In the genomic region with DNA sequence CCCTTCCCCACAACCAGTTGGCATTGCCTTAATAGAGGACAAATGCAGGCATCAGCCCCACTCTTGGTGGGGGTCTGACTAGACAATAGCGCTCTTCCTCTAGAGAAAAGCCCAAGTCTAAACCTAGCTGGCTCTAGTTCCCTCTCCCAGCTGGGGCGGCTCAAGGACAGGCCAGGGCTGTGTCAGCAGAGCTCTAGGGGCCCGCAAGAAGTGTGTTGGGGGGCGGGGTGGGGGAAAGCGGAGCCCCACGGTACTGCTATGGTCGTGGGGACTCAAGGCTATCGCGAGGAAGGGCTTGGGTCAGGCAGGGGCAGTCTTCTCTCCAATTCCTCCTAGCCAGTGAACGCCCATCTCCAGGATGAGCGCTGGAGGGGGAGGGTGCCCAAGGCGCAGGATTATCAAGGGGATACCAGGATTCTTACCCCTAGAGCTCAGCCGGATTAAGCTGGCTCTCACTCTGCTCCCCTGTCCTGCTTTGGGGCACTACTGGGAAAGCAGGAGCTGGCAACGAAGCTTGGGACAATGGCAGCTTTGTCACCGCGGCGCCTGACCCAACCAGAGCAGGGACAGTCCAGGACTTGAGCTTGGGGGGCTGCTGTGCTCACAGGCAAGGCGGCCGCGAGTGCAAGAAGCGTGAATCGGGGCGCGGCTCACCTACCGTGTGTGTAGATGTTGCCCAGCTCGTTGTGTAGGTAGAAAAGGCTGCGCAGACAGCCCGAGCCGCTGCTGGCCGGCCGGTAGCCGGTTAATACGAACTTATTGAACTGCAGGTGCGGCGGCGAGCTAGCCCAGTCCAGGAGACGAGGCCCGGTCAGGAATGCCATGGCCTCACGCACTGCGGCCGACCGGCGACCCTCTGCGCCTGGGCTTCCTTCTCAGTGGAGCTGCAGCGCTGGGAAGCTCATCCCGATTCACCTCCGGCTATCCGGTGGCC, we compare ENCODE assay signal across 8 mouse cellular contexts. TPM values are rescaled to one million over a fixed set of nuclear protein-coding genes. Genes with fewer than 3 reads are reported as not detected.
DNase-seq lines count a peak whose midpoint lies in the region; ATAC-seq lines count a peak whose summit lies in the region.

No protein-coding gene starts in this region.

- H3K4me1 ChIP-seq in intestine, embryonic 16.5 days (ENCODE audit: control insufficient read depth, insufficient read depth, low read length), result peaks cover 22% of the 10 kb centered on the region
- peaks cover 21% of the 10 kb centered on the region for H3K4me1 ChIP-seq in stomach, embryonic 16.5 days (ENCODE audit: control insufficient read depth, insufficient read depth, low read length)

- ATAC-seq in activated CD4-positive, CD25-positive, alpha-beta regulatory T cell, adult 4 months, result peak; percentile 15
- ATAC-seq in erythroid progenitor cell, adult 5-6 weeks (replicated peaks; ENCODE audit: low FRiP score, poor library complexity, severe bottlenecking), result peak; percentile 3; the same call in 1 of the 2 replicates
- ATAC-seq in intestine, embryonic 16.5 days, result peak; percentile 21
- ATAC-seq in stomach, embryonic 16.5 days (ENCODE audit: insufficient read depth, low FRiP score), result peak; percentile 12

- peak overlapping the region; percentile 68 for H3K4me3 ChIP-seq in intestine, embryonic 16.5 days (ENCODE audit: low read length)
- H3K4me3 ChIP-seq in macrophage (ENCODE audit: inconsistent target), result peak overlapping the region; percentile 26
- H3K4me3 ChIP-seq in stomach, embryonic 16.5 days (replicated peaks; ENCODE audit: low read length), result peak overlapping the region; percentile 77

- H3K36me3 ChIP-seq in intestine, embryonic 16.5 days (ENCODE audit: control insufficient read depth, insufficient read depth, low read length), result no peaks in the 10 kb centered on the region; the same call in 1 of the 2 replicates
- H3K36me3 ChIP-seq in macrophage (ENCODE audit: inconsistent target), result no peaks in the 10 kb centered on the region
- no peaks in the 10 kb centered on the region for H3K36me3 ChIP-seq in stomach, embryonic 16.5 days (ENCODE audit: control insufficient read depth, insufficient read depth, low read length)

- H3K4me2 ChIP-seq in intestine, embryonic 16.5 days (ENCODE audit: low read depth, low read length), result peak overlapping the region; percentile 97
- H3K4me2 ChIP-seq in stomach, embryonic 16.5 days (ENCODE audit: low read depth, low read length), result peak overlapping the region; percentile 97

- no peaks in the 10 kb centered on the region for H3K79me2 ChIP-seq in macrophage (ENCODE audit: inconsistent target)

- no peaks in the 10 kb centered on the region for H3K9me3 ChIP-seq in intestine, embryonic 16.5 days (ENCODE audit: control insufficient read depth, low read length)
- no peaks in the 10 kb centered on the region for H3K9me3 ChIP-seq in stomach, embryonic 16.5 days (replicated peaks; ENCODE audit: control insufficient read depth, low read length)

- peak overlapping the region; percentile 76 for H3K9ac ChIP-seq in intestine, embryonic 16.5 days (ENCODE audit: low read depth, low read length)
- H3K9ac ChIP-seq in stomach, embryonic 16.5 days (ENCODE audit: low read length), result peak overlapping the region; percentile 86

- 2% methylated on average over 48 of the region's 48 CpGs for WGBS in intestine, embryonic 16.5 days
- WGBS in macrophage (ENCODE audit: missing documents), result 7% methylated on average over 45 of the region's 48 CpGs
- WGBS in stomach, embryonic 16.5 days, result 2% methylated on average over 48 of the region's 48 CpGs

- peaks cover 36% of the 10 kb centered on the region for H3K27me3 ChIP-seq in intestine, embryonic 16.5 days (replicated peaks; ENCODE audit: control insufficient read depth, insufficient read depth, low read length)
- peaks cover 36% of the 10 kb centered on the region for H3K27me3 ChIP-seq in stomach, embryonic 16.5 days (ENCODE audit: control insufficient read depth, insufficient read depth, low read length)

- DNase-seq in left cerebral cortex, adult 18-20 months (ENCODE audit: low spot score in 2 of 2), result peak; percentile 40 to 48
- no peak for DNase-seq in left cerebral cortex, adult 11 months (ENCODE audit: low spot score)
- DNase-seq in thymus, postnatal 10 days (ENCODE audit: low spot score in 2 of 2), result no peak

- peak overlapping the region; percentile 30 for H3K27ac ChIP-seq in intestine, embryonic 16.5 days (ENCODE audit: low read length)
- no peak overlapping the region for H3K27ac ChIP-seq in macrophage
- H3K27ac ChIP-seq in stomach, embryonic 16.5 days (ENCODE audit: low read length), result peak overlapping the region; percentile 58

RNA-seq across cellular contexts. Expression of a gene that starts 1.2 kb away (rescaled TPM):
- 10 to 100 TPM; 54.6 to 63.9 TPM for total RNA-seq in left cerebral cortex, adult 18-20 months (2021)
- 1 to 10 TPM in 1 of 2 experiments, under 1 TPM in 1; 0.91 to 2.7 TPM for polyA plus RNA-seq in activated CD4-positive, CD25-positive, alpha-beta regulatory T cell, adult 4 months (2017; shearing (Covaris generic))
- 1.4 and 10.1 TPM in 2 replicates for total RNA-seq in erythroid progenitor cell, adult 5-6 weeks (2015; ENCODE audit: low replicate concordance)
- total RNA-seq in erythroid progenitor cell, adult 5-6 weeks (2017; ENCODE audit: low replicate concordance), result 7.5 and 11.2 TPM in 2 replicates
- polyA plus RNA-seq in intestine, embryonic 16.5 days (2015; fragmentation: Nextera tagmentation; extraction: Ambion mirVana), result 23.5 and 25.3 TPM in 2 replicates
- 1 to 10 TPM in 11 of 26 experiments, under 1 TPM in 10, not detected in 5; 0.31 to 2.7 (median 1.1) TPM for total RNA-seq in macrophage (2018; cell fraction: chromatin; rRNA removed)
- 10 to 100 TPM in 5 of 26 experiments, 1 to 10 TPM in 21; 4.3 to 15.4 (median 6.9) TPM for total RNA-seq in macrophage (2018; cell fraction: cytosol; rRNA removed)
- total RNA-seq in macrophage (2018; cell fraction: nucleus; rRNA removed), result 10 to 100 TPM in 1 of 26 experiments, 1 to 10 TPM in 25; 1.1 to 10.5 (median 3.6) TPM
- polyA plus RNA-seq in macrophage (2018), result 6.4 to 12.8 TPM (median 6.5 TPM) in 3 replicates
- 25.4 and 28.4 TPM in 2 replicates for polyA plus RNA-seq in stomach, embryonic 16.5 days (2015; fragmentation: Nextera tagmentation; extraction: Ambion mirVana)

RNA-seq across cellular contexts. Expression of a gene that starts 6.2 kb away (rescaled TPM):
- total RNA-seq in left cerebral cortex, adult 18-20 months (2021), result under 1 TPM; 0.60 to 0.82 TPM
- 1 to 10 TPM in 1 of 2 experiments, under 1 TPM in 1; 0.71 to 1.2 TPM for polyA plus RNA-seq in activated CD4-positive, CD25-positive, alpha-beta regulatory T cell, adult 4 months (2017; shearing (Covaris generic))
- not detected in 2 replicates for total RNA-seq in erythroid progenitor cell, adult 5-6 weeks (2015; ENCODE audit: low replicate concordance)
- not detected in 2 replicates for total RNA-seq in erythroid progenitor cell, adult 5-6 weeks (2017; ENCODE audit: low replicate concordance)
- polyA plus RNA-seq in intestine, embryonic 16.5 days (2015; fragmentation: Nextera tagmentation; extraction: Ambion mirVana), result 0.44 and 0.51 TPM in 2 replicates
- total RNA-seq in macrophage (2018; cell fraction: chromatin; rRNA removed), result not detected
- total RNA-seq in macrophage (2018; cell fraction: cytosol; rRNA removed), result not detected
- total RNA-seq in macrophage (2018; cell fraction: nucleus; rRNA removed), result not detected
- polyA plus RNA-seq in macrophage (2018), result not detected in 3 replicates
- polyA plus RNA-seq in stomach, embryonic 16.5 days (2015; fragmentation: Nextera tagmentation; extraction: Ambion mirVana), result 0.45 and 0.67 TPM in 2 replicates

RNA-seq across cellular contexts. Expression of a gene that starts 13.3 kb away (rescaled TPM):
- total RNA-seq in left cerebral cortex, adult 18-20 months (2021), result 1 to 10 TPM; 5.3 to 5.4 TPM
- 10 to 100 TPM; 12.2 to 13.0 TPM for polyA plus RNA-seq in activated CD4-positive, CD25-positive, alpha-beta regulatory T cell, adult 4 months (2017; shearing (Covaris generic))
- 50.3 and 81.4 TPM in 2 replicates for total RNA-seq in erythroid progenitor cell, adult 5-6 weeks (2015; ENCODE audit: low replicate concordance)
- total RNA-seq in erythroid progenitor cell, adult 5-6 weeks (2017; ENCODE audit: low replicate concordance), result 30.7 and 39.9 TPM in 2 replicates
- polyA plus RNA-seq in intestine, embryonic 16.5 days (2015; fragmentation: Nextera tagmentation; extraction: Ambion mirVana), result 36.9 and 44.6 TPM in 2 replicates
- 10 to 100 TPM in 25 of 26 experiments, 1 to 10 TPM in 1; 9.8 to 76.9 (median 19.4) TPM for total RNA-seq in macrophage (2018; cell fraction: chromatin; rRNA removed)
- total RNA-seq in macrophage (2018; cell fraction: cytosol; rRNA removed), result 1 to 10 TPM; 1.5 to 6.5 (median 3.1) TPM
- total RNA-seq in macrophage (2018; cell fraction: nucleus; rRNA removed), result 10 to 100 TPM in 21 of 26 experiments, 1 to 10 TPM in 5; 4.2 to 84.4 (median 15.9) TPM
- 2.0 to 9.0 TPM (median 2.7 TPM) in 3 replicates for polyA plus RNA-seq in macrophage (2018)
- polyA plus RNA-seq in stomach, embryonic 16.5 days (2015; fragmentation: Nextera tagmentation; extraction: Ambion mirVana), result 40.9 and 43.3 TPM in 2 replicates

RNA-seq across cellular contexts. Expression of a gene that starts 16.9 kb away (rescaled TPM):
- under 1 TPM; 0.16 to 0.19 TPM for total RNA-seq in left cerebral cortex, adult 18-20 months (2021)
- polyA plus RNA-seq in activated CD4-positive, CD25-positive, alpha-beta regulatory T cell, adult 4 months (2017; shearing (Covaris generic)), result not detected
- not detected in 2 replicates for total RNA-seq in erythroid progenitor cell, adult 5-6 weeks (2015; ENCODE audit: low replicate concordance)
- not detected in 2 replicates for total RNA-seq in erythroid progenitor cell, adult 5-6 weeks (2017; ENCODE audit: low replicate concordance)
- polyA plus RNA-seq in intestine, embryonic 16.5 days (2015; fragmentation: Nextera tagmentation; extraction: Ambion mirVana), result not detected in 2 replicates
- 1 to 10 TPM in 1 of 26 experiments, under 1 TPM in 21, not detected in 4; 0.20 to 1.5 (median 0.35) TPM for total RNA-seq in macrophage (2018; cell fraction: chromatin; rRNA removed)
- total RNA-seq in macrophage (2018; cell fraction: cytosol; rRNA removed), result under 1 TPM in 1 of 26 experiments, not detected in 25; 0.29 TPM
- under 1 TPM in 6 of 26 experiments, not detected in 20; 0.19 to 0.98 (median 0.27) TPM for total RNA-seq in macrophage (2018; cell fraction: nucleus; rRNA removed)
- polyA plus RNA-seq in macrophage (2018), result not detected in 3 replicates
- 0.23 TPM in 1 of 2 replicates, not detected in the other for polyA plus RNA-seq in stomach, embryonic 16.5 days (2015; fragmentation: Nextera tagmentation; extraction: Ambion mirVana)

RNA-seq across cellular contexts. Expression of a gene that starts 31.9 kb away (rescaled TPM):
- 100 to 1,000 TPM; 459 to 507 TPM for total RNA-seq in left cerebral cortex, adult 18-20 months (2021)
- 10 to 100 TPM; 13.2 to 13.3 TPM for polyA plus RNA-seq in activated CD4-positive, CD25-positive, alpha-beta regulatory T cell, adult 4 months (2017; shearing (Covaris generic))
- 2.1 and 2.9 TPM in 2 replicates for total RNA-seq in erythroid progenitor cell, adult 5-6 weeks (2015; ENCODE audit: low replicate concordance)
- total RNA-seq in erythroid progenitor cell, adult 5-6 weeks (2017; ENCODE audit: low replicate concordance), result 3.4 and 14.2 TPM in 2 replicates
- polyA plus RNA-seq in intestine, embryonic 16.5 days (2015; fragmentation: Nextera tagmentation; extraction: Ambion mirVana), result 44.5 and 44.9 TPM in 2 replicates
- total RNA-seq in macrophage (2018; cell fraction: chromatin; rRNA removed), result 10 to 100 TPM in 22 of 26 experiments, 1 to 10 TPM in 4; 6.0 to 36.5 (median 22.8) TPM
- total RNA-seq in macrophage (2018; cell fraction: cytosol; rRNA removed), result 10 to 100 TPM; 14.2 to 36.9 (median 23.3) TPM
- 10 to 100 TPM in 24 of 26 experiments, 1 to 10 TPM in 2; 6.4 to 41.8 (median 26.3) TPM for total RNA-seq in macrophage (2018; cell fraction: nucleus; rRNA removed)
- polyA plus RNA-seq in macrophage (2018), result 15.5 to 20.8 TPM (median 19.7 TPM) in 3 replicates
- 43.3 and 47.0 TPM in 2 replicates for polyA plus RNA-seq in stomach, embryonic 16.5 days (2015; fragmentation: Nextera tagmentation; extraction: Ambion mirVana)

Comparison
In these comparisons a context has a peak if more than half of its experiments do, and no peak if none do; other contexts are left out.
1. DNase-seq: peak in left cerebral cortex, adult 18-20 months (2 of 2); none in left cerebral cortex, adult 11 months (single experiment) and thymus, postnatal 10 days (0 of 2).
2. H3K4me3 ChIP-seq: peak in every context shown above with its lines; median percentile 77 in stomach, embryonic 16.5 days; 68 in intestine, embryonic 16.5 days; 26 in macrophage.
3. Peak in every context shown above with its lines, with median percentiles within 50 percentile points of each other: ATAC-seq.